Mouse (Mus musculus) hindbrain, embryonic 12.5 days (tissue): ENCODE data around the gene Cobl. TPM values are rescaled to one million over a fixed set of nuclear protein-coding genes. Genes with fewer than 3 reads are reported as not detected.

Experiments
- ATAC-seq: fragments of 200-750 bp; cut with Nextera tagmentation; 2 replicates; pipeline ENCODE4 v1.8.0; 2017; ENCODE audit warnings: moderate TSS enrichment; ENCODE audit not compliant: low FRiP score
- H3K27ac ChIP-seq: fragments of 300-500 bp; sonication (generic); 2 replicates; pipeline ENCODE4 v1.5.1; 2016; ENCODE audit warnings: mild to moderate bottlenecking
- H3K27me3 ChIP-seq: fragments of 300-500 bp; sonication (generic); 2 replicates; pipeline ENCODE4 v1.6.1; 2016; ENCODE audit warnings: mild to moderate bottlenecking
- H3K36me3 ChIP-seq: fragments of 300-500 bp; sonication (generic); 2 replicates; pipeline ENCODE4 v1.6.1; 2016; ENCODE audit warnings: mild to moderate bottlenecking
- H3K4me1 ChIP-seq: fragments of 300-500 bp; sonication (generic); 2 replicates; pipeline ENCODE4 v1.6.1; 2016
- H3K4me2 ChIP-seq: fragments of 300-500 bp; sonication (generic); replicated peaks from 2 replicates; pipeline ENCODE4 v1.6.1; 2016; ENCODE audit warnings: mild to moderate bottlenecking
- H3K4me3 ChIP-seq: fragments of 300-500 bp; sonication (generic); 2 replicates; pipeline ENCODE4 v1.5.1; 2016; ENCODE audit warnings: mild to moderate bottlenecking
- H3K9ac ChIP-seq: fragments of 300-500 bp; sonication (generic); 2 replicates; pipeline ENCODE4 v1.6.1; 2016; ENCODE audit warnings: mild to moderate bottlenecking, moderate library complexity
- H3K9me3 ChIP-seq: fragments of 300-500 bp; sonication (generic); replicated peaks from 2 replicates; pipeline ENCODE4 v1.6.1; 2016; ENCODE audit warnings: mild to moderate bottlenecking
- WGBS: fragments of 180-500 bp; shearing (Covaris S2); methylation state at CpG from one replicate; pipeline ENCODE4 v1.1.7; 2016; 5-methylcytosine and 5-hydroxymethylcytosine counted together
- polyA plus RNA-seq: library from polyadenylated mRNA; unstranded; fragments of >200 nt; fragmentation: Nextera tagmentation; extraction: Ambion mirVana; gene quantifications from 2 replicates; pipeline ENCODE4 v1.2.1, GENCODE M21; 2016

Cobl gene
- polyA plus RNA-seq, 1 experiment from 2014 or later = 5.3 TPM

- Histone ChIP-seq H3K4me2 (no peak overlapping the region), H3K9me3 (no peaks in the 10 kb centered on the region), H3K27me3 (peaks cover 26% of the 10 kb centered on the region), H3K36me3 (no peaks in the 10 kb centered on the region), H3K4me3 (no peak overlapping the region), H3K27ac (no peak overlapping the region), H3K4me1 (peaks cover 6% of the 10 kb centered on the region), H3K9ac (no peak overlapping the region)
- ATAC-seq = no peak
- WGBS = 87% methylated on average over 1 of the region's 1 CpGs
Observed at GRCm38 (mm10) chr11:12467836-12468235, 3.1 kb upstream of the Cobl start.

- Histone ChIP-seq H3K4me2 (no peak overlapping the region), H3K27ac (no peak overlapping the region), H3K9ac (no peak overlapping the region), H3K4me1 (peaks cover 6% of the 10 kb centered on the region), H3K27me3 (peaks cover 26% of the 10 kb centered on the region), H3K4me3 (no peak overlapping the region), H3K36me3 (no peaks in the 10 kb centered on the region), H3K9me3 (no peaks in the 10 kb centered on the region)
- 71% methylated on average over 2 of the region's 2 CpGs for WGBS
- ATAC-seq = no peak
Observed at GRCm38 (mm10) chr11:12467217-12467616, 2.5 kb upstream of the Cobl start.

- WGBS = 77% methylated on average over 1 of the region's 1 CpGs
Observed at GRCm38 (mm10) chr11:12466606-12467005, 1.8 kb upstream of the Cobl start.

GRCm38 (mm10) chr11:12465229-12465628, 469 bp upstream of the Cobl start:
- Histone ChIP-seq H3K9ac (peak overlapping the region; percentile 67; the same call in 1 of the 2 replicates), H3K4me1 (peaks cover 6% of the 10 kb centered on the region), H3K9me3 (no peaks in the 10 kb centered on the region), H3K4me2 (peak overlapping the region; percentile 98), H3K27me3 (peaks cover 26% of the 10 kb centered on the region), H3K36me3 (no peaks in the 10 kb centered on the region), H3K4me3 (peak overlapping the region; percentile 73), H3K27ac (no peak overlapping the region)
- no peak for ATAC-seq
- WGBS = 43% methylated on average over 1 of the region's 1 CpGs

More at GRCm38 (mm10) chr11:12466606-12467005, 1.8 kb upstream of the Cobl start:
- H3K4me3 ChIP-seq = no peak overlapping the region
- H3K4me2 ChIP-seq = no peak overlapping the region
- H3K27ac ChIP-seq = no peak overlapping the region
- H3K36me3 ChIP-seq = no peaks in the 10 kb centered on the region
- no peaks in the 10 kb centered on the region for H3K9me3 ChIP-seq
- no peak overlapping the region for H3K9ac ChIP-seq
- peaks cover 6% of the 10 kb centered on the region for H3K4me1 ChIP-seq
- no peak for ATAC-seq
- peaks cover 26% of the 10 kb centered on the region for H3K27me3 ChIP-seq

GRCm38 (mm10) chr11:12463615-12464170, 1.1 kb downstream of the Cobl start:
- Histone ChIP-seq H3K9me3 (no peaks in the 10 kb centered on the region), H3K27me3 (peaks cover 26% of the 10 kb centered on the region), H3K4me1 (peaks cover 6% of the 10 kb centered on the region), H3K27ac (no peak overlapping the region), H3K9ac (peak overlapping the region; percentile 67; the same call in 1 of the 2 replicates), H3K4me3 (peak overlapping the region; percentile 73), H3K36me3 (no peaks in the 10 kb centered on the region), H3K4me2 (peak overlapping the region; percentile 98)
- ATAC-seq = no peak; the same call in 1 of the 2 replicates
- 65% methylated on average over 13 of the region's 13 CpGs for whole genome bisulfite sequencing

- ATAC-seq = no peak
- no peaks in the 10 kb centered on the region for H3K9me3 ChIP-seq
- peaks cover 6% of the 10 kb centered on the region for H3K4me1 ChIP-seq
- no peak overlapping the region for H3K4me2 ChIP-seq
- no peak overlapping the region for H3K9ac ChIP-seq
- H3K27me3 ChIP-seq = peaks cover 11% of the 10 kb centered on the region
- WGBS = 79% methylated on average over 7 of the region's 7 CpGs
- no peaks in the 10 kb centered on the region for H3K36me3 ChIP-seq
- H3K4me3 ChIP-seq = no peak overlapping the region
- H3K27ac ChIP-seq = no peak overlapping the region
Observed at GRCm38 (mm10) chr11:12459781-12460581, 4.8 kb downstream of the Cobl start.

GRCm38 (mm10) chr11:12458814-12459213, 5.9 kb downstream of the Cobl start:
- Histone ChIP-seq H3K4me1 (no peaks in the 10 kb centered on the region; the same call in 1 of the 2 replicates), H3K9me3 (no peaks in the 10 kb centered on the region), H3K4me2 (no peak overlapping the region), H3K4me3 (no peak overlapping the region), H3K36me3 (no peaks in the 10 kb centered on the region), H3K27ac (no peak overlapping the region), H3K9ac (no peak overlapping the region), H3K27me3 (peaks cover 4% of the 10 kb centered on the region)
- WGBS = 73% methylated on average over 3 of the region's 3 CpGs
- no peak for ATAC-seq

GRCm38 (mm10) chr11:12458392-12458791, 6.4 kb downstream of the Cobl start:
- no peak overlapping the region for H3K27ac ChIP-seq
- H3K4me2 ChIP-seq = no peak overlapping the region
- no peak for ATAC-seq
- H3K4me3 ChIP-seq = no peak overlapping the region
- H3K36me3 ChIP-seq = no peaks in the 10 kb centered on the region
- no peaks in the 10 kb centered on the region for H3K27me3 ChIP-seq
- WGBS = 83% methylated on average over 2 of the region's 2 CpGs
- H3K9ac ChIP-seq = no peak overlapping the region
- no peaks in the 10 kb centered on the region for H3K4me1 ChIP-seq
- H3K9me3 ChIP-seq = no peaks in the 10 kb centered on the region

GRCm38 (mm10) chr11:12448101-12448500, 16.7 kb downstream of the Cobl start:
- Histone ChIP-seq H3K4me1 (no peaks in the 10 kb centered on the region), H3K27ac (no peak overlapping the region), H3K9ac (no peak overlapping the region), H3K4me3 (no peak overlapping the region), H3K36me3 (no peaks in the 10 kb centered on the region), H3K4me2 (no peak overlapping the region), H3K27me3 (no peaks in the 10 kb centered on the region), H3K9me3 (no peaks in the 10 kb centered on the region)
- 97% methylated on average over 3 of the region's 3 CpGs for WGBS
- no peak for ATAC-seq

GRCm38 (mm10) chr11:12445222-12445621, 19.5 kb downstream of the Cobl start:
- 54% methylated on average over 2 of the region's 2 CpGs for WGBS
- Histone ChIP-seq H3K4me3 (no peak overlapping the region), H3K27me3 (no peaks in the 10 kb centered on the region), H3K9ac (no peak overlapping the region), H3K4me2 (no peak overlapping the region), H3K4me1 (no peaks in the 10 kb centered on the region), H3K27ac (no peak overlapping the region), H3K9me3 (no peaks in the 10 kb centered on the region), H3K36me3 (no peaks in the 10 kb centered on the region)
- ATAC-seq = no peak

- H3K4me1 ChIP-seq = no peaks in the 10 kb centered on the region
- no peak for ATAC-seq
- H3K4me2 ChIP-seq = no peak overlapping the region
- no peaks in the 10 kb centered on the region for H3K36me3 ChIP-seq
- 88% methylated on average over 2 of the region's 2 CpGs for WGBS
- no peak overlapping the region for H3K4me3 ChIP-seq
- no peaks in the 10 kb centered on the region for H3K27me3 ChIP-seq
- no peak overlapping the region for H3K9ac ChIP-seq
- no peaks in the 10 kb centered on the region for H3K9me3 ChIP-seq
- no peak overlapping the region for H3K27ac ChIP-seq
Observed at GRCm38 (mm10) chr11:12444215-12444614, 20.5 kb downstream of the Cobl start.

- Histone ChIP-seq H3K36me3 (no peaks in the 10 kb centered on the region), H3K9me3 (no peaks in the 10 kb centered on the region), H3K4me2 (no peak overlapping the region), H3K4me1 (no peaks in the 10 kb centered on the region), H3K9ac (no peak overlapping the region), H3K27ac (no peak overlapping the region), H3K4me3 (no peak overlapping the region), H3K27me3 (no peaks in the 10 kb centered on the region)
- 53% methylated on average over 4 of the region's 4 CpGs for WGBS
- no peak for ATAC-seq
Observed at GRCm38 (mm10) chr11:12443614-12444013, 21.1 kb downstream of the Cobl start.

GRCm38 (mm10) chr11:12443185-12443584, 21.6 kb downstream of the Cobl start:
- Histone ChIP-seq H3K4me2 (no peak overlapping the region), H3K9ac (no peak overlapping the region), H3K27me3 (no peaks in the 10 kb centered on the region), H3K36me3 (no peaks in the 10 kb centered on the region), H3K4me1 (no peaks in the 10 kb centered on the region), H3K9me3 (no peaks in the 10 kb centered on the region), H3K27ac (no peak overlapping the region), H3K4me3 (no peak overlapping the region)
- no peak for ATAC-seq
- WGBS = 80% methylated on average over 5 of the region's 5 CpGs
